Mouse (Mus musculus): ENCODE results near the gene Pck2. TPM values are rescaled to one million over a fixed set of nuclear protein-coding genes. Genes with fewer than 3 reads are reported as not detected.

Pck2 gene
- polyA plus RNA-seq, 1 experiment: 21.0 TPM

- Histone ChIP-seq H3K4me1 (ENCODE audit: control insufficient read depth, insufficient read depth, insufficient read length, low read length) (peaks cover 6% of the 10 kb centered on the region), H3K27ac (ENCODE audit: insufficient read depth, low read depth, low read length) (no peak overlapping the region), H3K4me3 (ENCODE audit: low read depth, low read length) (peak overlapping the region; percentile 48), H3K36me3 (ENCODE audit: control insufficient read depth, insufficient read depth, low read length) (peaks cover 21% of the 10 kb centered on the region), H3K27me3 (ENCODE audit: control insufficient read depth, insufficient read depth, low read length) (no peaks in the 10 kb centered on the region)
- TF ChIP-seq POLR2A (IDR thresholded peaks at IDR 0.05; ENCODE audit: low read depth, low read length): no peak
- no peak for TF ChIP-seq CTCF (IDR thresholded peaks at IDR 0.05; ENCODE audit: extremely low read depth, insufficient read length, insufficient replicate concordance, low read depth, low read length)
- WGBS: 90% methylated on average over 5 of the region's 5 CpGs
Measured at GRCm38 (mm10) chr14:55589271-55589670, 49.2 kb downstream of the Pck2 start.

- WGBS: 39% methylated on average over 11 of the region's 11 CpGs
- Histone ChIP-seq H3K36me3 (ENCODE audit: control insufficient read depth, insufficient read depth, low read length) (peaks cover 25% of the 10 kb centered on the region), H3K4me1 (ENCODE audit: control insufficient read depth, insufficient read depth, insufficient read length, low read length) (peaks cover 7% of the 10 kb centered on the region), H3K27me3 (ENCODE audit: control insufficient read depth, insufficient read depth, low read length) (no peaks in the 10 kb centered on the region), H3K4me3 (ENCODE audit: low read depth, low read length) (peak overlapping the region; percentile 86), H3K27ac (ENCODE audit: insufficient read depth, low read depth, low read length) (peak overlapping the region; percentile 90)
- TF ChIP-seq POLR2A (IDR thresholded peaks at IDR 0.05; ENCODE audit: low read depth, low read length) (no peak), CTCF (IDR thresholded peaks at IDR 0.05; ENCODE audit: extremely low read depth, insufficient read length, insufficient replicate concordance, low read depth, low read length) (no peak)
Measured at GRCm38 (mm10) chr14:55589771-55590448, 49.8 kb downstream of the Pck2 start.

GRCm38 (mm10) chr14:55590748-55591330 lies 50.8 kb downstream of the Pck2 start, which contains the start of gene Psme2:
TSS of gene Psme2 (minus strand) at chr14:55591113.
- Histone ChIP-seq H3K4me1 (ENCODE audit: control insufficient read depth, insufficient read depth, insufficient read length, low read length) (peaks cover 7% of the 10 kb centered on the region), H3K27me3 (ENCODE audit: control insufficient read depth, insufficient read depth, low read length) (no peaks in the 10 kb centered on the region), H3K36me3 (ENCODE audit: control insufficient read depth, insufficient read depth, low read length) (peaks cover 35% of the 10 kb centered on the region), H3K27ac (ENCODE audit: insufficient read depth, low read depth, low read length) (peak within 1 kb of the TSS; percentile 99), H3K4me3 (ENCODE audit: low read depth, low read length) (peak within 1 kb of the TSS; percentile 86)
- under 1% methylated on average over 22 of the region's 22 CpGs for WGBS
- TF ChIP-seq POLR2A (IDR thresholded peaks at IDR 0.05; ENCODE audit: low read depth, low read length) (peak; percentile 52; the same call in 1 of the 2 replicates), CTCF (IDR thresholded peaks at IDR 0.05; ENCODE audit: extremely low read depth, insufficient read length, insufficient replicate concordance, low read depth, low read length) (no peak)

- TF ChIP-seq CTCF (IDR thresholded peaks at IDR 0.05; ENCODE audit: extremely low read depth, insufficient read length, insufficient replicate concordance, low read depth, low read length): no peak
- TF ChIP-seq POLR2A (IDR thresholded peaks at IDR 0.05; ENCODE audit: low read depth, low read length): peak; percentile 85
- WGBS: under 1% methylated on average over 33 of the region's 33 CpGs
- H3K36me3 ChIP-seq (ENCODE audit: control insufficient read depth, insufficient read depth, low read length): peaks cover 40% of the 10 kb centered on the region
Measured at GRCm38 (mm10) chr14:55591331-55591891, 51.3 kb downstream of the Pck2 start, which contains the start of gene Rnf31. TSS of gene Rnf31 (plus strand) at chr14:55591708.

GRCm38 (mm10) chr14:55592226-55592625 lies 52.2 kb downstream of the Pck2 start:
- Histone ChIP-seq H3K27ac (ENCODE audit: insufficient read depth, low read depth, low read length) (peak overlapping the region; percentile 87), H3K36me3 (ENCODE audit: control insufficient read depth, insufficient read depth, low read length) (peaks cover 44% of the 10 kb centered on the region), H3K27me3 (ENCODE audit: control insufficient read depth, insufficient read depth, low read length) (no peaks in the 10 kb centered on the region), H3K4me1 (ENCODE audit: control insufficient read depth, insufficient read depth, insufficient read length, low read length) (peaks cover 7% of the 10 kb centered on the region), H3K4me3 (ENCODE audit: low read depth, low read length) (peak overlapping the region; percentile 86)
- TF ChIP-seq POLR2A (IDR thresholded peaks at IDR 0.05; ENCODE audit: low read depth, low read length) (no peak), CTCF (IDR thresholded peaks at IDR 0.05; ENCODE audit: extremely low read depth, insufficient read length, insufficient replicate concordance, low read depth, low read length) (no peak)
- 1% methylated on average over 16 of the region's 16 CpGs for WGBS

More at GRCm38 (mm10) chr14:55591331-55591891, 51.3 kb downstream of the Pck2 start, which contains the start of gene Rnf31:
- Histone ChIP-seq H3K4me1 (ENCODE audit: control insufficient read depth, insufficient read depth, insufficient read length, low read length) (peaks cover 7% of the 10 kb centered on the region), H3K27me3 (ENCODE audit: control insufficient read depth, insufficient read depth, low read length) (no peaks in the 10 kb centered on the region), H3K27ac (ENCODE audit: insufficient read depth, low read depth, low read length) (peak within 1 kb of the TSS; percentile 99), H3K4me3 (ENCODE audit: low read depth, low read length) (peak within 1 kb of the TSS; percentile 86)

GRCm38 (mm10) chr14:55596036-55596690 lies 56.1 kb downstream of the Pck2 start:
- peaks cover 58% of the 10 kb centered on the region for H3K36me3 ChIP-seq (ENCODE audit: control insufficient read depth, insufficient read depth, low read length)
- TF ChIP-seq POLR2A (IDR thresholded peaks at IDR 0.05; ENCODE audit: low read depth, low read length) (no peak), CTCF (IDR thresholded peaks at IDR 0.05; ENCODE audit: extremely low read depth, insufficient read length, insufficient replicate concordance, low read depth, low read length) (no peak)
- H3K27ac ChIP-seq (ENCODE audit: insufficient read depth, low read depth, low read length): no peak overlapping the region
- H3K27me3 ChIP-seq (ENCODE audit: control insufficient read depth, insufficient read depth, low read length): no peaks in the 10 kb centered on the region
- peaks cover 4% of the 10 kb centered on the region for H3K4me1 ChIP-seq (ENCODE audit: control insufficient read depth, insufficient read depth, insufficient read length, low read length)
- 89% methylated on average over 13 of the region's 13 CpGs for WGBS
- no peak overlapping the region for H3K4me3 ChIP-seq (ENCODE audit: low read depth, low read length)
